Mouse (Mus musculus): ENCODE measurements at regions not wholly inside any gene's neighbourhood (a gene's known extent, or its start where the extent isn't known, plus 50 kb on each side); places are given as distances from the start of the nearest gene placed in this dataset.

- 83% methylated on average over 10 of the region's 10 CpGs for WGBS
These were observed 351.2 kb upstream of the Atp11b start for GRCm38 (mm10) chr3:35402666-35403065.

GRCm38 (mm10) chr3:35403952-35404351 is 350.0 kb upstream of the Atp11b start:
- no peak overlapping the region for H3K4me3 ChIP-seq (ENCODE audit: low read depth, low read length)
- no peaks in the 10 kb centered on the region for H3K36me3 ChIP-seq (ENCODE audit: control insufficient read depth, insufficient read depth, low read length)
- DNase-seq (ENCODE audit: low spot score) (peak; percentile 20), ATAC-seq (no peak)
- H3K4me1 ChIP-seq (ENCODE audit: control insufficient read depth, insufficient read depth, low read length), result peaks cover 18% of the 10 kb centered on the region
- H3K27ac ChIP-seq (ENCODE audit: low read depth, low read length), result peak overlapping the region; percentile 61
- no peaks in the 10 kb centered on the region for H3K9me3 ChIP-seq (replicated peaks; ENCODE audit: control insufficient read depth, low read length)
- H3K4me2 ChIP-seq (ENCODE audit: low read length), result no peak overlapping the region
- 37% methylated on average over 5 of the region's 5 CpGs for WGBS
- H3K9ac ChIP-seq (ENCODE audit: low read length), result no peak overlapping the region
- no peaks in the 10 kb centered on the region for H3K27me3 ChIP-seq (replicated peaks; ENCODE audit: control insufficient read depth, insufficient read depth, low read length)

More at GRCm38 (mm10) chr3:35402666-35403065, 351.2 kb upstream of the Atp11b start:
- H3K4me1 ChIP-seq (ENCODE audit: control insufficient read depth, insufficient read depth, low read length), result peaks cover 18% of the 10 kb centered on the region
- no peak overlapping the region for H3K9ac ChIP-seq (ENCODE audit: low read length)
- no peak for DNase-seq (ENCODE audit: low spot score)
- no peaks in the 10 kb centered on the region for H3K27me3 ChIP-seq (replicated peaks; ENCODE audit: control insufficient read depth, insufficient read depth, low read length)
- H3K4me2 ChIP-seq (ENCODE audit: low read length), result no peak overlapping the region
- H3K4me3 ChIP-seq (ENCODE audit: low read depth, low read length), result no peak overlapping the region
- no peaks in the 10 kb centered on the region for H3K9me3 ChIP-seq (replicated peaks; ENCODE audit: control insufficient read depth, low read length)
- no peak overlapping the region for H3K27ac ChIP-seq (ENCODE audit: low read depth, low read length)
- H3K36me3 ChIP-seq (ENCODE audit: control insufficient read depth, insufficient read depth, low read length), result no peaks in the 10 kb centered on the region
- ATAC-seq, result no peak

GRCm38 (mm10) chr3:35404492-35405390 is 349.2 kb upstream of the Atp11b start:
- Histone ChIP-seq H3K4me2 (ENCODE audit: low read length) (peak overlapping the region; percentile 8; the same call in 1 of the 2 replicates), H3K4me1 (ENCODE audit: control insufficient read depth, insufficient read depth, low read length) (peaks cover 18% of the 10 kb centered on the region), H3K27me3 (replicated peaks; ENCODE audit: control insufficient read depth, insufficient read depth, low read length) (no peaks in the 10 kb centered on the region), H3K9me3 (replicated peaks; ENCODE audit: control insufficient read depth, low read length) (no peaks in the 10 kb centered on the region), H3K27ac (ENCODE audit: low read depth, low read length) (peak overlapping the region; percentile 86), H3K36me3 (ENCODE audit: control insufficient read depth, insufficient read depth, low read length) (no peaks in the 10 kb centered on the region), H3K9ac (ENCODE audit: low read length) (peak overlapping the region; percentile 22; the same call in 1 of the 2 replicates), H3K4me3 (ENCODE audit: low read depth, low read length) (no peak overlapping the region)
- WGBS, result 2% methylated on average over 10 of the region's 10 CpGs
- ATAC-seq (peak; percentile 60), DNase-seq (ENCODE audit: low spot score) (peak; percentile 82)

GRCm38 (mm10) chr3:35405621-35406079 is 348.3 kb upstream of the Atp11b start:
- DNase-seq (ENCODE audit: low spot score) (peak; percentile 90), ATAC-seq (peak; percentile 86)
- H3K27ac ChIP-seq (ENCODE audit: low read depth, low read length), result peak overlapping the region; percentile 86
- no peaks in the 10 kb centered on the region for H3K36me3 ChIP-seq (ENCODE audit: control insufficient read depth, insufficient read depth, low read length)
- WGBS, result 7% methylated on average over 14 of the region's 14 CpGs
- peaks cover 18% of the 10 kb centered on the region for H3K4me1 ChIP-seq (ENCODE audit: control insufficient read depth, insufficient read depth, low read length)
- peak overlapping the region; percentile 0 for H3K4me2 ChIP-seq (ENCODE audit: low read length)
- no peak overlapping the region for H3K4me3 ChIP-seq (ENCODE audit: low read depth, low read length)
- no peaks in the 10 kb centered on the region for H3K9me3 ChIP-seq (replicated peaks; ENCODE audit: control insufficient read depth, low read length)
- no peak overlapping the region for H3K9ac ChIP-seq (ENCODE audit: low read length)
- no peaks in the 10 kb centered on the region for H3K27me3 ChIP-seq (replicated peaks; ENCODE audit: control insufficient read depth, insufficient read depth, low read length)

- DNase-seq (ENCODE audit: low spot score) (no peak), ATAC-seq (no peak)
- no peaks in the 10 kb centered on the region for H3K36me3 ChIP-seq (ENCODE audit: control insufficient read depth, insufficient read depth, low read length)
- no peaks in the 10 kb centered on the region for H3K27me3 ChIP-seq (replicated peaks; ENCODE audit: control insufficient read depth, insufficient read depth, low read length)
- H3K9ac ChIP-seq (ENCODE audit: low read length), result no peak overlapping the region
- no peak overlapping the region for H3K4me3 ChIP-seq (ENCODE audit: low read depth, low read length)
- 89% methylated on average over 1 of the region's 1 CpGs for WGBS
- no peak overlapping the region for H3K4me2 ChIP-seq (ENCODE audit: low read length)
- H3K4me1 ChIP-seq (ENCODE audit: control insufficient read depth, insufficient read depth, low read length), result no peaks in the 10 kb centered on the region
- no peaks in the 10 kb centered on the region for H3K9me3 ChIP-seq (replicated peaks; ENCODE audit: control insufficient read depth, low read length)
- no peak overlapping the region for H3K27ac ChIP-seq (ENCODE audit: low read depth, low read length)
These were observed 316.2 kb upstream of the Atp11b start for GRCm38 (mm10) chr3:35437687-35438086.

- Histone ChIP-seq H3K27ac (ENCODE audit: low read depth, low read length) (no peak overlapping the region), H3K4me3 (ENCODE audit: low read depth, low read length) (no peak overlapping the region), H3K4me2 (ENCODE audit: low read length) (no peak overlapping the region), H3K27me3 (replicated peaks; ENCODE audit: control insufficient read depth, insufficient read depth, low read length) (no peaks in the 10 kb centered on the region), H3K9me3 (replicated peaks; ENCODE audit: control insufficient read depth, low read length) (no peaks in the 10 kb centered on the region), H3K36me3 (ENCODE audit: control insufficient read depth, insufficient read depth, low read length) (no peaks in the 10 kb centered on the region), H3K4me1 (ENCODE audit: control insufficient read depth, insufficient read depth, low read length) (peaks cover 11% of the 10 kb centered on the region), H3K9ac (ENCODE audit: low read length) (no peak overlapping the region)
- 39% methylated on average over 4 of the region's 4 CpGs for WGBS
- DNase-seq (ENCODE audit: low spot score) (no peak), ATAC-seq (no peak)
These were observed 291.0 kb upstream of the Atp11b start for GRCm38 (mm10) chr3:35462858-35463257.

- Histone ChIP-seq H3K4me2 (ENCODE audit: low read length) (no peak overlapping the region), H3K9ac (ENCODE audit: low read length) (no peak overlapping the region; the same call in 1 of the 2 replicates), H3K27me3 (replicated peaks; ENCODE audit: control insufficient read depth, insufficient read depth, low read length) (no peaks in the 10 kb centered on the region), H3K4me1 (ENCODE audit: control insufficient read depth, insufficient read depth, low read length) (peaks cover 11% of the 10 kb centered on the region), H3K36me3 (ENCODE audit: control insufficient read depth, insufficient read depth, low read length) (no peaks in the 10 kb centered on the region), H3K9me3 (replicated peaks; ENCODE audit: control insufficient read depth, low read length) (no peaks in the 10 kb centered on the region), H3K4me3 (ENCODE audit: low read depth, low read length) (no peak overlapping the region), H3K27ac (ENCODE audit: low read depth, low read length) (peak overlapping the region; percentile 30; the same call in 1 of the 2 replicates)
- ATAC-seq (peak; percentile 79), DNase-seq (ENCODE audit: low spot score) (peak; percentile 73)
- WGBS, result 38% methylated on average over 11 of the region's 11 CpGs
These were observed 289.5 kb upstream of the Atp11b start for GRCm38 (mm10) chr3:35464212-35464911.

GRCm38 (mm10) chr3:35465956-35466355 is 287.9 kb upstream of the Atp11b start:
- Histone ChIP-seq H3K27ac (ENCODE audit: low read depth, low read length) (no peak overlapping the region), H3K4me2 (ENCODE audit: low read length) (no peak overlapping the region), H3K9me3 (replicated peaks; ENCODE audit: control insufficient read depth, low read length) (no peaks in the 10 kb centered on the region), H3K4me1 (ENCODE audit: control insufficient read depth, insufficient read depth, low read length) (peaks cover 11% of the 10 kb centered on the region), H3K4me3 (ENCODE audit: low read depth, low read length) (no peak overlapping the region), H3K9ac (ENCODE audit: low read length) (no peak overlapping the region), H3K27me3 (replicated peaks; ENCODE audit: control insufficient read depth, insufficient read depth, low read length) (no peaks in the 10 kb centered on the region), H3K36me3 (ENCODE audit: control insufficient read depth, insufficient read depth, low read length) (no peaks in the 10 kb centered on the region)
- ATAC-seq (peak; percentile 25; the same call in 1 of the 2 replicates), DNase-seq (ENCODE audit: low spot score) (peak; percentile 53)
- 29% methylated on average over 3 of the region's 3 CpGs for WGBS
